Mouse (Mus musculus): ENCODE results near the gene Mosmo.

Mosmo gene

DNA sequence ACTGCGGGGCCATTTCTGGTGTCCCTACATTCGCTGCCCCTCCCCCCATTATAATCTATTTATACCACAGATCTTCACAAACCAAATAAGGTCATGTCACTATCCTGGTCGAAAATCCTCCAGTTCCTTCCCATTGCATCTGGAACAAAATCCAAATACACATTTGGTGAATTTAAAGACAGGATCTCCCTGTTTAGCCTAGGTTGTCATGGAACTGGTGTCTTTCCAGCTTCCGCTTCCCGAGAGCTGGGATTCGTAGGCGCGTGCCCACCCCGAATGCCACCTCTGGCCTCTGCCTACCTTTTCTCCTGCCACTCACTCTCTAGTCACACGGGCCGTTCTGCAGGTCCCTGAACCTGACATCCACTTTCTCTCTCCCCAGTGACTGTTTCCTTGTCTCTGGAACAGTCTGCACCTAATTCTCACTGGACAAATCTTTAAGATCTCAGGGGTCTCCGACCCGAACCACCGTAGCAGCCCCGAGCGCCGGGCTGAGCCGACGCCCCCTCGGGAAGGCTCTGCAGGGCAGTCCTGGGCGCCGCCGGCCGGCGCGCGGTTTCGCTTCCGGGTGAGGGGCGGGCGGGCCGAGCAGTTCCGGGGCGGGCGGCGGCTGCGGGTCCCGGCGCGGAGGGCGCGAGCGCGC is at the start of gene Mosmo:
Gene Mosmo, plus strand, starts transcription at position 618 of the 643 bp plus-strand sequence.
- peak; percentile 38 to 59 for DNase-seq

DNA sequence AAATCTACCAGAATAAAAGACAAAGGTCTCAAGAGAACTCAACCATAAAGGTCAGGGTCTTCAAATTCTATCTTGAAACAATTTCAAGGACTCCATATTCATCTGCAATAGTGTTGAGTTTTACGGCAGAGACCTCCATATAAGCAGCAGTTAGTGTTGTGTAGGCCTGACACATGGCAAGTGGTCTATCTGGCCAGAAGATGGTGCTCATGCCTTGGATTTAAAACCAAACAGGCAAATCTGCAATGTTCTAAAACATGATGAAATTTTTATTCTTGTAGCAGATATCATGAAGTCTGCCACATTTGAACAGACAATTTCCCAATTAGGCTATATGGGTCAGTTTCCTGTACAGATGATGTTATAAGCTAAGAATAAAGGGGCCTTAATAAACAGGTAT is 44.9 kb upstream of the Mosmo start:
- peak in 1 of 2 experiments; percentile 21 for DNase-seq

DNA sequence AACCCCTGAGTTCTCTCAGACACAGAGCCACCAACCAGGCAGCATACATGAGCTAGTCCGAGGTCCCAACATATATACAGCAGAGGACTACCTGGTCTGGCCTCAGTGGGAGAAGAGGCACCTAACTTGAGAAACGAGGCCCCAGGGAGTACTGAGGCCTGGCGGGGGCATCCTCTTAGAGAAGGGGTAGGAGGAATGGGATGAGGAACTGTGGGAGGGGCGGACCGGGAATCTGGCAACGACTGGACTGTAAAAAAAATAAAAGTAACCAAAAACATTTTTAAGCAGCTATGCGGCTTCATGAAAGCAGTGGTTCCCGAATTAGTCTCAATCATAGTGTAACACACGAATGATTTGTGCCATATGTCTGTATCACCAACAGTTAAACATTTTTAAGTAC is 43.1 kb upstream of the Mosmo start:
- DNase-seq: no peak

DNA sequence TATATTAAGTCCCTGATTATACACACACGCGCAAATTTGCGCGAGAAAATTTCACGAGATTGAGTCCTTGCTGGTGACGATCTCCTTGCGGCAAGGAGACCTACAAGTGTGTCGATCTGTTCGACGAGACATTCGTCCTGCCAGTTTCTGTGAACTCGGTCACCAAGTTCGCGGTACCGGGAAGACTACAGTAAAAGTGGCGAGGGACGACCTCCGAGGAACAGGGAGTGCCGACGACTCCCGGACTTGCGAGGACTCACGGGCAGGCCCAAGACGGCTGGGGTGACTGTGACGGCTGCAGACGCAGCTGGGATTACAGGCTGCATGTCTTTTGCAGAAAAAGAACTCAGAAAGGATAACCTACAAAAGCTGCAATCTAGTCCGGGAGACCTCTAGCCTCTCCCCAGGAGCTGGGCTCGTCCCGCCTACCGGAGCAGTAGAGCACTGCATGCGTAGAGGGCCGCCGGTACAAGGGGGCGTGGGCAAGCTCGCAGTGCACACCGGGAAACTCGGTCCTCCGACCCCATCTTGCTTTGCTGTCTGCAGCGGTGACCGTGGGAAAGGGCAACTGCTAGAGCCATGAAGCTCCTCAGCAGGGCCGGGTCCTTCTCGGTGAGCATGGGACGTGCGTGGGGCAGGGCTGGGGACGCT is 42.6 kb upstream of the Mosmo start, which contains the start of gene Uqcrc2:
Gene Uqcrc2, plus strand, starts transcription at position 466 of the 651 bp plus-strand sequence.
- peak; percentile 78 to 86 for DNase-seq

DNA sequence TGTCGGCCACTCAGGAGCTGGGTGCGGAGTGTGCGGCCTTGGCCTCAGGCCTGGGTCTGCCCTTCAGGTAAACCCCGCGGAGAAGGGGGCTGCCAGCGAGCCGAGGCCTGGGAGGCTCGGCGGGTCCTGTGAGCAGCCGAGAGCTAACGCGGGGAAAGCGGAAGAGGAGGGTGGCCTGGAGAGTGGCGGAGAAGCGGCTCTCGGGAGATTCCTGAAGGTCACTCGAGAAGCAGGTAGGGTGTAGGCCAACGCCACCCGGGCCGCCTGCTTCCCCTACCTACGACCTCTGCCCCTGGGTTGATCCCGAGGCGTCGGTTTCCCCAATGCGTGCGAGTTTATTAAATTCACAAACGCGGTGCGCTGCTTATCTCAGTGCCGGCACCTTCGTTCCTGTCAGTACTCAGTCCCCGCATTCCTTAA is 42.0 kb upstream of the Mosmo start:
- no peak for DNase-seq

DNA sequence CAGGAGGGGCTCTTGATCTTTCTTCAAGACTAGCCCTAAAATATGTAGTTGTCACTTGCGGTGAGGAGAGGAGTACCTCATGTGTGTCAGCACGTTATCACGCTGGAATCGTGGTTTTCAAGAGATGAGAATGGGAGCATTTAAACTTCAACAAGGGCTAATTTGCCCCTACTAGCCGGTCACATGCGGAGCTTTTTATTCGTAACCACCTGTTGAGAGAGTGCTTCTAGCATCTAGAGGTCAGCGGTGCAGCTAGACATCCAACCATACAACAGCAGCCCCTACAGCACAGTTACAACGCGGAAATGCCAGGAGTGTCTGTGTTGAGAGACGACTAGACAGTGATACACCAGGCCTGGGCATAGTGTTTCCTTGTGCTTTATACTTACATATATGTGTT is 41.6 kb upstream of the Mosmo start:
- DNase-seq: no peak

DNA sequence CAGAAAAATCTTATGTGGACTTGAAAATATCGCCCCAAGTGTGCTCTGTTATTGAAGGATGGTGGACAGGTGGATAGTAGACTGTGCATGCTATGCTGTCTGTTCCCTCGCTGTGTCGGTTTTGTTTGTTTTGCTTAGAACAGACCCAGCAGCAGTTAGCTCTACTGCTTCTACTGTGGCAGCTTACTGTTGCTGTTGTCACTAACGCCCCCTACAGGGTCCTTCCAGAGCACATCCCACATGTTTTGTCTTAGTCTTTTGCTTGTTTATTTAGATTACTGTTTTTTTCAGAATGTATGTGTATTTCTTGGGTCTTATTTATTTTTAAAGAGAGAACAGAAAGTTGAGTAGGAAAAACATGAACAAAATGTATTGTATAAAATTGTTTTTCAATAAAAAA is 34.2 kb upstream of the Mosmo start:
- no peak for DNase-seq

DNA sequence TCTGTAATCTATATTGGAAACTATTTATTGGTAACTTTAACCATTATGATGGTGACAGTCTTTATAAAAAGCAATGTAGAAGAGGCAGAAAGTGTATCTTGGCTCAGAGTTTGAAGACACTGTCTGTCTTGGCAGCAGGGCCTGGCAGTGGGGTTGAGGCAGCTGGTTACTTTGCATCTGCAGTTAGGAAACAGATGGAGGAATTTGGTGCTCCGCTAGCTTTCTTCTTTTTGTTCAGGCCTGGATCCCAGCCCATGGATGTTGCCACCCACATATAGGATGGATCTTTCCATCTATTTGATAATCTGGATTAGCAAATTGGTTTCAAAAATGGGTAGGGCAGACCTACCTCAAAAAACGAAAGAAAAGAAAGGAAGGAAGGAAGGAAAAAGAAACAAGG is 29.6 kb upstream of the Mosmo start:
- no peak for DNase-seq

DNA sequence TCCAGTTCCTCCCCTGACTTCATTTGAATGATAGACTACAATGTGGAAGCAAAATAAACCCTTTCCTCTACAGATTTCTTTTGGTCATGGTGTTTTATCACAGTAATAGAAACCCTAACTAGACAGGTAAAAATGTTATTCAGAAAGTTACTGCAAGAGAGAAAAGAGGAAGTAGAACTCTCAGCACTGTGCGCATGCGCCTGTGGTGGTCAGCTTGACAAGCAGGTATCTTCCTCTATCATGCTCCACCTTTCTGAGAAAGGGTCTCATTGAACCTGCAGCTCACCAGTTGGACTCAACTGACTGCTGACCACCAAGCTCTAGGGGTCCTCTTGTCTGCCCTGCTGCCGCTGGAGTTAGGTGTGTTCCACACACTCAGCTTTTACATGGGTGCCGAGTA is 15.3 kb upstream of the Mosmo start:
- no peak for DNase-seq

DNA sequence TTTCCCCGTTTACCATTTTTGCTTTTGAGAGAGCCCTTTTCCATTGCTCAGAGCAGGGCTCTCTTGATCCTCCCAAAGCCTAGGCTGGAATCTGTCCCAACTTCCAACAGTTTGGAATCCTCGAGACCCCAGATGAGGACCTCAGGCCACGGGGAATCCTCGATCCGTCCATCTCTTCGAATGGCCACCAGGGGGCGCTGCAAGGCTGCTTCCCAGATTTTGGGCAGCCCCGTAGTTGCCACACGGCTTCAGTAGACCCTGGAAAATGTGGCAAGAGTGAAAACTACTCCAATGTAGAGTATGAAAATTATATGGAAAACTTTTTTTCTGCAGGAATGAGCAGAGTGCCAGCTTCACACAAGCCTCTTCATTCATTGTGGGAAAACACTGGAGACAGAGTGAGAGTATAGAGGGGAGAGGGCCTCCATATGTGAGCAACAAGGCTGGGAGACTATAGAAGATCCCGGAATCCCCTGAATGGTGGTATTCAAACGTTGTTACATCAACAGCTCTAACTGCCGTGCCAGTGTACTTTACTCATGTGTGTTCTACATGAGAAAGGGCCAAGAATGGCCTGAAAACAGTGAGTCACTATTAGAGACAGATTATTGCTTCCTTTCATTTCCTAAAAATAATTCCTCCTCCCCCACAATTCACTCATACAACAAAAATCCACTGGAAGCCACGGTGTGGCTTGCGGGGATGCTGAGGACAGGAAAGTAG is 7.1 kb upstream of the Mosmo start, which contains the start of gene Pdzd9:
Gene Pdzd9, minus strand, starts transcription at position 191 of the 723 bp plus-strand sequence.
- DNase-seq: peak; percentile 21 to 64

DNA sequence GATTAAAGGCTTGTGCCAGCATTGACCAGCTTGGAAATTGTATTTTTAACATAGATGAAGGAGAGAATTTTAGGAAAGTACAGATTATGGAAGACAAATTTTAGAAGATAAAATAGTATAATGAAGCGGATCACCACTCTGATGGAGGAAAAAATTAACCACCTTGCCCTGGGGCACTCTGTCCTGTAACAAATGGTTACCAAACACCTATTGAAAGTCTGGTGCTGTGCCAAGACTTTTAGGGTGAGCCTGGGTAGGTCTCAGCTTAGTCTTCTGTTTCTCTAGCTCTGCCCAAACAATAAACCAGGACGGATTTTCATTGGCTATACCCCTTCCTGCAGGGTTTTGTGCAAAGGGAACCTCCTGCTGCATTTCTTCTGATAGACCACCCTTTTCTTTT is 6.1 kb upstream of the Mosmo start:
- peak; percentile 29 to 31 for DNase-seq

DNA sequence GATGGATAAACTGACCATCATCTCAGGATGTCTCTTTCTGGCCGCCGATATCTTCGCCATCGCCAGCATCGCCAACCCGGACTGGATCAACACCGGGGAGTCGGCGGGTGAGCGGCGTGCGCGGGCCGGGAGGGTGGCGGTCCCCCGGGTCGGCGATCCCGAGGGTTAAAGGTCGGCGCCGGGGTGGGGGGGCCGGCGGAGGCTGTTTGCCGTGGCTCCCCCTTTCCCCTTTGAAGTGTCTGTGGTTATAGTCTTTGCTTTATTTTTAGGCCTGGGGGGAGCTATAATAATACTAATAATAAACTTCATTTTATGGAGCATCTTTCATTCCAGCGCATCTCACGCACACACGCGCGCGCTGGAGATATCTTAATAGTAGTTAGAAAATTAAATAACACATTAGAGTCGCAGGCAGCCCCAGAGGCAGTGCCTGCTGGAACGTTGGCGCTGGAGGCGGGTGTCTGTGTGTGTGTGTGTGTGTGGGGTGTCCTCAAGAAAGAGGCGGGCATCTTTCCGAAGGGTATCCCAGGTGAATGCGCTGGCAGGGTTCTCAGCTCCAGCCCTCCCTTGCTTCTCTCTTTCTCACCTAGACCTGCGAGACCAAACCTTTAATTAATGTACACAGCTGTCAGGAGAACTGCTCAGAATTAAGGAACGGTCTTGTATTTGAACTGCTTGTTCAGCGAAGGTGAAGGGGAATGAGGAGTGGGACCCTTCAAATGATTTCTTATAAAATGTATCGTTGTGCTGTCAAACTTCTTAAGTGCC is 530 bp downstream of the Mosmo start:
- peak; percentile 11 to 28 for DNase-seq

DNA sequence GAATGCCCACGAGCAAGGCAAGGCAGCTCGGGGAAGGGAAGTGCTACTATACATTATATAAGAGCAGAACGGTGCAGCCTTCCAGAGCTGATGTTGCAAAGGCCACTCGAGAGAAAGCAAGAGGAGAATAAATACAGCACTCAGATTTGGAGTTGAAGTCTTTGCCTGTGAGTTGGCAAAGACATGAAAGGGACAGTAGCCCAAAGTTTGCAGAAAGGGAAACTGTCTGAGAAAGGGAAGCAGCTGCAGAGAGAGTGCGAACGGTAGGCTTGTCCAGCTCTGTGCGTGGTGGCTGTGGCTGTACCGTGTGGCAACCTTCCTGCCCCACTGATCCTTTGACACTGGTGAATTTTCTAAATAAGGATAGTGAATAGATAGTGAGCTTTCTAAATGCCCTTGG is 1.6 kb downstream of the Mosmo start:
- no peak for DNase-seq

DNA sequence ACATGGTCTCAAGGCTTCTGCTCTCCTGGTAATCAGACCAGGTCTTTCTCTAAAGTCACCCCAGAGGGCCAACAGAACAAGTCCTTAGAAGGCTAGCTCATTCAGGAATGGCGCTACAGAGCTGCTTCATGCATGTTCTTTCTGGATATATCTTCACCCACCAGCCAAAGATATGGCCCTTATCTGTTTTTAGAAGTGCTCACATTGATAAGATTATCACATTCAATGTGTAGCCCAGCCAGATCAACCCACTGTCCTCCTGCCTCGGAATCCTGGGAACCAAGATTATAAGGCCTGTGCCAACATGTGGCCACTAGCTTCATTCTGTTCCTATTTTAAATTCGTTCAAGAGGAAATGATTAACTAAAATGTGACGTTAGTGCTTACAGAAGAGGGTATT is 4.6 kb downstream of the Mosmo start:
- peak in 1 of 2 experiments; percentile 13 for DNase-seq

DNA sequence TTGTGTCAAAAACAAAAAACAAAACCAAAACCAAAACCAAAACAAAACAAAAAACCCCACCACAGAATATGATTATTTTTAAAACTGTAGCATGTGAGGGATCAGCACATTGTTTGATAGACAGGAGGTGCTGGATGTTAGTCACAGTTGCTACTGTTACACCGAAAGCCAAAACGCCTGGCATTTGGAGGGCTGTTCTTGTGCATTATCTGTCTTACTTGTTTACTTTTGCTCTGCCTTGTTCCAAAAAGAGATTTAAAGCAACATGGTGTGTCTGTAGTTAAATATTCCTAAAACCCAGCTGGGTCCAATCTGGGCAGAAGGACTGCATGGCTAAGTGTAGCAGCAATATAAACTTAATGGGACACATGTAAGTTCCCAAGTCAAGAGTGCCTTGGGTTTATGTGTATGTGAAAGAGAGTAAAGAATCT is 7.3 kb downstream of the Mosmo start:
- no peak for DNase-seq

DNA sequence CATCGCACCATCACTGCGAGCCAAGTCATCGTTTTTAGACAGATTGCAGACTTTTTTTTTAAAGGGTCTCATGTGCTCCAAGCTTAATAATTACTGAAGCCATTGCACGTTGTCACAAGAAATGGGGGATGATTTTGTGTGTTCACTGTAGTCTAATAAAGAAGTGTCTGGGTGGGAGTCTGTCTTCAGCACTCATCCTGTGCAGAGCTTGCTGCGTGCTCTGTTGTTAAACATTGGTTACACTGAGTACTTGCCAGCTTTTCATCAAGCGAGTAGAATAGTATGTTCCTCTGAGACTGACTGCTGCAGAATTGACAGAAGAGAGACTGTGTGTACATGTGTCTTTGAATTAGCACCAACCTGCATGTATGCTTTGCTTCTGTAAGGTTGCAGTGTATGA is 7.8 kb downstream of the Mosmo start:
- no peak for DNase-seq

DNA sequence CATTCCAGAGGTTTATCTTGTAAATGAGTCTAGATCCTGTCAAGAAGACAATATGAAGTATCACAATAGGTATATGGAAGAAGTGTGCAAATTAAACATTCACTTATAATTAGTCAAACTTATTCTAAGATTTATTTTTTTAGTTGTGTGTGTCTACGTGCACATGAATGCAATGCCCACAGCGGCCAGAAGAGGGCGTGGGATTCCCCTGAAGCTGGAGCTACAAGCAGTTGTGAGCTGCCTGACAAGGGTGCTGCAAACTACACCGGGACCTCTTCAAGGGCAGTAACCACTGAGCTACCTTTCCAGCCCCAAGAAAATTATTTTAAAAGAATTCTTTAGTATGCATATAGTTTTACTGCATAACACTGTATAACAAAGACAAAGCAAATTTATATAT is 13.2 kb downstream of the Mosmo start:
- no peak for DNase-seq

DNA sequence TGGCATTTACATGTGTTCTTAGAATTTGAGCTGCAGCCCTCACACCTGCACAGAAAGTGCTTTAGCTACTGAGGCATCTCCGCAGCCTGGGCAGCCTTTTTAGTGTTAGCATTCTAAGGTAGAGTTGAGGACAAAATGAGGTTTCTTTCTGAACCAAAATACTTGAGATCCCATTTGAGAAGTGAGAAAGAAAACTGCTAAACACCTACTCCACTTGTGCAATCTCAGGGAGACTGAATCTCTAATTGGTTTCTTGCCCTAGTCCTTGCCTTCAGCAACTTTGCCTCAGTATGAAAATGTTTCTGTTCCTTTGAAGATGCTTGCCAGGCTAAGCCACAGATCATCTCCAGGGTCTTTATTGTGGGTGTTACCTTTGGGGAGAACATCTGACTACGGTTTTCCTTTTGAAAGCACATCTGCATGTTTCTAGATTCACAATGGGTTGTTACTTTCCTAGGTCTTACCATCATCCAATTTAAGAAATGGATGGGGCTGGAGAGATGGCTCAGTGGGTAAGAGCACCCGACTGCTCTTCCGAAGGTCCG is 16.5 kb downstream of the Mosmo start:
- DNase-seq: no peak

DNA sequence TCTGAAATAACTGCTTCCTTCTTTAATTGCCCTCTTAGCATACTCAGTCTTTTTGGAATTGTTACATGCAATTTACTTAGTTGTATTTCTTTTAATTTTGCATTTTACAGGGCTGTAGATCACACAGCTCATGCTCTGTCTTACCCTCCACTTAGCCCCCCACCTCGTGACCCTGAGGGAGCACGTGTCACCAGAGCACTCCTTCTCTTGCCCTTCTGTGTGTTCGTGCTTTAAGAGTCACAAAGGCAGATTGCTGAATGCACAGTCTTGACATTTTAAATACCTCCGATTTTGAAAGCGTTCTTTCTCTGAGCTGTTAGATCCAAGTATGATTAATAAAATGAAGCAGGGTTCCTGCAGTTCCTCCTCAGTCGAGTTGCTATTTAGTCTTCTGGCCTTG is 17.8 kb downstream of the Mosmo start:
- DNase-seq: no peak

DNA sequence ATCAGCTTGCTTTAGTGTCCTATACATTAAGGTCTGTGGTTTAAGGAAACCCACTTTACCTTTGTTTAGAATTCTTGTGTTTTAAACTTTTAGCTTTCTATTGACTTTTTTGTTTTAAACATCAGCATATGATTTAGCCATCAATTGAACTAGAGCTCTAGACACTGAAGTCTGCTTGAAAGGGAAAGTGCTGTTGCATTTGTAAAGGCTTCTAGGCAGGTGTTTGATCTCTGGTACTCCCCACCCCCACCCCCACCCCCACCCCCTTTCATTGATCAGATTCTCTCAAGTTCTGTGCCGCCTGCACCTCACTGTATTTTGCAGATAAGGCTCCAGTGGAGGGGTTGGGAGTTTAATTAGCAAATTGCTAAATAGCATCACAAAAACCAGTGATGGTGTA is 18.2 kb downstream of the Mosmo start:
- no peak for DNase-seq

DNA sequence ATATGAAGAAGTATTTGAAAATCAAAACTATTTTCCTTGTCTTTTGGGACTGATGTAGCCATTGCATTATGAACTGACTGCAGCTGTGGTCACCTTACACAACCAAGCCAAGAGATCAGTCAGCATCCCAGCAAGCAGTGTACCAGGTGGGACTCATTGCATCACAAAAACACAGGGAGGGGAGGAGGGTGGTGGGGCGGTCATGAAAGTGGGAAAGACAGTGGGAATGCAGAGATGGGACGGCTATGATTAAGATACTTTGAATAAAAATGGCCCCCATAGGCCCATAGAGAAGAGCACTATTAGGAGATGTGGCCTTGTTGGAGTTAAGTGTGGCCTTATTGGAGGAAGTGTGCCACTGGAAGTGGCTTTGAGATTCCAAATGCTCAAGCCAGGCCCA is 18.9 kb downstream of the Mosmo start:
- no peak for DNase-seq

DNA sequence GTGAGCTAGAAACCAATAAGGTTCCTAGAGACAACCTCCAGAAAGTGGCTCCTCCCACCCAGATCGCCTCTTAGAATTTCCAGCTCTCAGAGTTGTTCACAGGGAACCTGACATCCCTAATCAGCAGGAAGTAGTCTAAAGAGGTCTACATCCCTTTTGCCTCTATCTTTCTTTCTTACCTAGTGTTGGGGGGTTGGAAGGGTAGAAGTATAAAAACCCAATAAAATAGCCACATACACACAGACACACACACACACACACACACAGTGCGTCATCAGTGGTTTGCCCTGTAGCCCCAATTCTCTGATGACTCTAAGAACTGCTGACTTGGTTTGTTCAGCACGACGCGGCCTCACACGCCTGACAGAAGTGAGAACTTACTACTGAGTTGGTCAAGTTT is 22.2 kb downstream of the Mosmo start:
- DNase-seq: no peak

DNA sequence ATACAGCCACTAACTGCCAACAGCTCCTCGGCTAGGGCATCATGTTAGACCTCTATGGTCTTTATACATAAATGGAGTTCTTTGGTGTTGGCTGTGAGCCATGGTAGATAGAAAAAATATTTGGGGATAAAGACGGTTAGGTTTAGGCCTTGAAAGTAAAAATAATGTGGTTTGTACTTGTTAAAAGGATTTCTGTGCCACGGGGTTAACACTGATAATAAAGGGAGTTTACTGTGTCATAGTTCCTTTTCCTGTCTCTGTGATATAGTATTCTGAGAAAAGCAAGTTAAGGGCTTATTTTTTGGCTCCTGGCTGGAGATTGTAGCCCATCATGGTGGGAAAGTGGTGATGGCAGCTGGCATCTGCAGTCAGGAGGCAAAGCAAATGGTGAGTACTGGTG is 26.5 kb downstream of the Mosmo start:
- DNase-seq: no peak
